Mouse (Mus musculus): ENCODE data around the gene Nt5c3.

The Nt5c3 gene

DNA sequence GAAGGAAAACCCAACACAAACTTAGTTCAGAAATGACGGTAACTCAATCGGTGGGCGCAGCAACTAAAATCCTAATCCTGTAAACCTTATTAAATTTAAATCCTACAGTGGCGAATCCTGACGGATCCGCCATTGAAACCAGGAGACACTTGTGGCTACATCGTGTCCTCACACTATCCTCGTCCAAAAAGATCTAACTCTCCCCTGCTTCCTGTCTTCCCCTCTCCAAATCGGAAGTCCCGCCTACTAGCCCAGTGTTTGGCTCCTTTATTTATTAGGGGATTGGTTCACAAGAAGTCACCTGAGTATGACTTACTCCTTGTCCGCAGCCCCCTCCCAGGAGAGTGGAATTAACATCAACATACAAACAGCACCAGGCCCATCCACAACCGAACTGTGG is 86.6 kb downstream of the Nt5c3 start:
- DNase-seq (ENCODE audit: low read depth) = no peak

DNA sequence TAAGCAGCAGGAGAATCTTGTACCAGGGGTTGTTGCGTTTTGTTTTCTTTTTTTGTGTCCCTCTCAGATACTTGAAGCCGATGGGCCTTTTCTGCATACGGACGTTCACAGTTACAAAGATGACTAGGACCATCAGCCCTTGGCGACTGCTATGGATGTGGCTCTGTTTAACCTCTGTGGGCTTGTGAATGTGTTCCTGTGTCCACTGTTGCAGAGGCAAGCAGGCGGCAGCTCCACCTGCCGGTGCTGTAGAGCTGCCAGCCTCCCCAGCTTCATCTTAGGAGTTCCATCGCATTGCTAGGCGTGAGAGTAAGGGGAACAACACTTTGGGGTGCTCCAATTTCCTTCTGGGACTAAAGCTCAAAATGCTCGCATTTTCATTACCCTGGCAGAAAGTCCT is 88.2 kb downstream of the Nt5c3 start:
- no peak for DNase-seq (ENCODE audit: low read depth)

DNA sequence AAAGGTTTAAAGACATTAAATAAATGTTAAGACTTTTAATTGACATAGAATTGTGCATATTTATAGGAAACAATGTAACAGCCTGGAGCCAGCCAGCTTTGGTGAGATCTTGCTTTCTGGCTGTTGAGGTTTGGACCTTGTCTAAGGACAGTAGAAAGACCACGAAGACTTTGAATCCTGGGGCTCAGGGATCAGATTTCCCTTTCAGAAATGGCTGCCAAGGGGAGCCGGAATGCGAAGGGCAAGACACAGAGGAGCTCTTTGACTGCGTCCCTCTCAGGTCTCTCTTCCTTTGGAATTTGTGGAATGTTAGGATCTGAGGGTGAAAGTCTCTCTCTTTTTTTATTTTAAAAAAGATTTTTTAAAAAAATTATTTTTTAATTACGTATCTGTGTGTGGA is 89.0 kb downstream of the Nt5c3 start:
- no peak for DNase-seq (ENCODE audit: low read depth)

DNA sequence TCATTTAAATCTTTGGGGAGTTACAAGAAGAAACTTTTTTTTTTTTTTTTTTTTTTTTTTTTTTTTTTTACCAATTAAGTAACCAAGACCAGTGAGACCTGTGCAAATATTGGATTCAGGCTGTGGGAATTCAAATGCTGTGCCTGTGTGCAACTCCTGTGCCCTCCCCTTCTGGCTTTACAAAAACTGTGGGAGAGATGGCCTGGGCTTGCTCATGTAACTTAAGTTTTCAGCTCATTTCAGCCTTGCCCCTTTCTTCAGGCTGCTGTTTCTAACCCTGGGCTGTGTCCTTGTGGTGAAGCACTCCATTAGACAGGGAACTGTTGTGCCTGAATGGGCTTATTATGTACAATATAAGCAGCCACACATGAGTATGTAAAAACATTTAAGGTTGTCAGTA is 90.9 kb downstream of the Nt5c3 start:
- peak; percentile 43 for DNase-seq (ENCODE audit: low read depth)

DNA sequence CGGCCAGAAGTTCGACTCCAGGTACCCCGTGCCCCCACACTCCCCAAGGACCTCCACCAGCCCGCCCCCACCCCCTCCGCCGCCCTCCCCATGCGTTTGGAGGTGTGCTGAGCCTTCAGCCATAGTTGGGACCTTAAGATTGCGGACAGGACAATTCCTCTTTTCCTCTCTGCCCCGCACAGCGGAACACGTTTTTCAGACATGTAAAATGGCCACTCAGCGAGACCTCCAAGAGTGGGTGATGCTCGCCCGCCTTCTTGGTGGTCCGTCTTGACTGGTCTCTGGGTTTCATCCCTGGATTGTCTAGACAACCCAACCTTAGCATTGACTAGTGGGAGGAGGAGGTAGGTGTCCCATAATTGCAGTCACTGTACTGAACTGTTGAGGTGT is 91.3 kb downstream of the Nt5c3 start:
- DNase-seq (ENCODE audit: low read depth) = peak; percentile 52
